In genomic region chr2:68246284-68246683, GRCm38 (mm10) we compare ENCODE assay signal across 30 mouse cellular contexts.
DNase-seq lines count a peak whose midpoint lies in the region; ATAC-seq lines count a peak whose summit lies in the region.
"Had no signal": no experiment of that assay in that cellular context is flagged by ENCODE, and none has a peak within 500 bp of the region (broad histone marks: within the 10 kb centered on the region; RNA-seq: fewer than 3 reads in every experiment).

No protein-coding gene starts in this region.

- H3K4me1 ChIP-seq in heart, embryonic 12.5 days (replicated peaks): peaks cover 32% of the 10 kb centered on the region
- peaks cover 5% of the 10 kb centered on the region; the same call in 1 of the 2 replicates for H3K4me1 ChIP-seq in neural tube, embryonic 14.5 days (ENCODE audit: control insufficient read depth, insufficient read depth, low read length)
- no peaks in the 10 kb centered on the region for H3K4me1 ChIP-seq in neural tube, embryonic 15.5 days
- H3K4me1 ChIP-seq: embryonic facial prominence, embryonic 15.5 days; hindbrain, embryonic 13.5 days had no signal

- H3K9ac ChIP-seq in heart, embryonic 12.5 days: no peak overlapping the region
- no peak overlapping the region for H3K9ac ChIP-seq in neural tube, embryonic 14.5 days (replicated peaks; ENCODE audit: low read depth, low read length)
- no peak overlapping the region for H3K9ac ChIP-seq in neural tube, embryonic 15.5 days (replicated peaks)
- H3K9ac ChIP-seq: embryonic facial prominence, embryonic 15.5 days; forebrain, embryonic 13.5 days; hindbrain, embryonic 13.5 days; liver, embryonic 14.5 days; neural tube, embryonic 12.5 days had no signal

- H3K9me3 ChIP-seq in heart, embryonic 12.5 days (replicated peaks): no peaks in the 10 kb centered on the region
- H3K9me3 ChIP-seq in neural tube, embryonic 14.5 days (ENCODE audit: control insufficient read depth, low read length): no peaks in the 10 kb centered on the region
- H3K9me3 ChIP-seq in neural tube, embryonic 15.5 days (replicated peaks): no peaks in the 10 kb centered on the region
- H3K9me3 ChIP-seq: embryonic facial prominence, embryonic 10.5 days; embryonic facial prominence, embryonic 15.5 days; forebrain, embryonic 13.5 days; heart, embryonic 10.5 days; hindbrain, embryonic 13.5 days; neural tube, embryonic 12.5 days had no signal

- intact Hi-C loops in heart, postnatal 10 days (cut with DNase I): no loop called here

- H3K4me3 ChIP-seq in heart, embryonic 12.5 days: no peak overlapping the region
- no peak overlapping the region for H3K4me3 ChIP-seq in neural tube, embryonic 14.5 days (ENCODE audit: low read depth, low read length)
- no peak overlapping the region for H3K4me3 ChIP-seq in neural tube, embryonic 15.5 days (replicated peaks)
- H3K4me3 ChIP-seq: embryonic facial prominence, embryonic 10.5 days; embryonic facial prominence, embryonic 15.5 days; forebrain, embryonic 13.5 days; heart, embryonic 10.5 days; hindbrain, embryonic 13.5 days; neural tube, embryonic 12.5 days had no signal

- H3K36me3 ChIP-seq in heart, embryonic 12.5 days: peaks cover 26% of the 10 kb centered on the region
- H3K36me3 ChIP-seq in neural tube, embryonic 14.5 days (ENCODE audit: control insufficient read depth, insufficient read depth, low read length): no peaks in the 10 kb centered on the region
- no peaks in the 10 kb centered on the region for H3K36me3 ChIP-seq in neural tube, embryonic 15.5 days
- H3K36me3 ChIP-seq: embryonic facial prominence, embryonic 10.5 days; embryonic facial prominence, embryonic 15.5 days; G1E; hindbrain, embryonic 13.5 days; neural tube, embryonic 12.5 days had no signal

- DNase-seq in cerebellum, adult 11 months: peak; percentile 7
- no peak for DNase-seq in cerebellum, adult 8-10 months
- no peak for DNase-seq in heart, postnatal 10 days
- peak; percentile 15 to 30 for DNase-seq in cerebellum, postnatal 36 days
- no peak for DNase-seq in testis, postnatal 10 days (ENCODE audit: low spot score)
- DNase-seq: adrenal gland, adult 8-10 months; gastrocnemius, postnatal 25 days; heart, adult 11 months; heart, postnatal 4 days; kidney, adult 9 months; kidney, postnatal 14 days; layer of hippocampus, adult 9-11 months; liver; lung, adult 2 months; lung, postnatal 10 days; right cerebral cortex, postnatal 25 days; thymus, adult 2 months; thymus, postnatal 36 days had no signal

- H3K27ac ChIP-seq in heart, embryonic 12.5 days (ENCODE audit: poor library complexity, severe bottlenecking): 0 out of 2 replicates have a peak overlapping the region, but pooled peaks have one; percentile 25
- H3K27ac ChIP-seq in neural tube, embryonic 14.5 days (ENCODE audit: low read depth, low read length): no peak overlapping the region
- no peak overlapping the region for H3K27ac ChIP-seq in neural tube, embryonic 15.5 days (replicated peaks)
- H3K27ac ChIP-seq: embryonic facial prominence, embryonic 10.5 days; embryonic facial prominence, embryonic 15.5 days; forebrain, embryonic 13.5 days; heart, embryonic 10.5 days; hindbrain, embryonic 13.5 days; liver, embryonic 14.5 days; neural tube, embryonic 12.5 days had no signal

- ATAC-seq in heart, embryonic 12.5 days (ENCODE audit: insufficient number of reproducible peaks, low FRiP score): no peak
- ATAC-seq in neural tube, embryonic 14.5 days (ENCODE audit: low read depth): peak; percentile 22; the same call in 1 of the 2 replicates
- no peak for ATAC-seq in neural tube, embryonic 15.5 days (ENCODE audit: low FRiP score)
- ATAC-seq: forebrain, embryonic 13.5 days; intestine, embryonic 16.5 days had no signal

- WGBS in heart, embryonic 12.5 days: 46% methylated on average over 3 of the region's 3 CpGs
- WGBS in neural tube, embryonic 14.5 days: 39% methylated on average over 3 of the region's 3 CpGs
- WGBS in neural tube, embryonic 15.5 days: 40% methylated on average over 3 of the region's 3 CpGs

- no peak overlapping the region for H3K4me2 ChIP-seq in heart, embryonic 12.5 days
- no peak overlapping the region for H3K4me2 ChIP-seq in neural tube, embryonic 14.5 days (ENCODE audit: low read depth, low read length)
- H3K4me2 ChIP-seq in neural tube, embryonic 15.5 days: no peak overlapping the region
- H3K4me2 ChIP-seq: embryonic facial prominence, embryonic 15.5 days; forebrain, embryonic 13.5 days; hindbrain, embryonic 13.5 days; neural tube, embryonic 12.5 days had no signal

- H3K27me3 ChIP-seq in heart, embryonic 12.5 days (replicated peaks): no peaks in the 10 kb centered on the region
- no peaks in the 10 kb centered on the region for H3K27me3 ChIP-seq in neural tube, embryonic 14.5 days (ENCODE audit: control insufficient read depth, insufficient read depth, low read length)
- H3K27me3 ChIP-seq in neural tube, embryonic 15.5 days (replicated peaks): no peaks in the 10 kb centered on the region
- H3K27me3 ChIP-seq: embryonic facial prominence, embryonic 15.5 days; forebrain, embryonic 13.5 days; hindbrain, embryonic 13.5 days; neural tube, embryonic 12.5 days had no signal

Comparison
In these comparisons a context has a peak if more than half of its experiments do, and no peak if none do; other contexts are left out.
1. DNase-seq: peak in cerebellum, adult 11 months (single experiment) and cerebellum, postnatal 36 days (2 of 2); none in cerebellum, adult 8-10 months (single experiment), heart, postnatal 10 days (0 of 2) and testis, postnatal 10 days (single experiment).